Mouse (Mus musculus) left cerebral cortex, adult 18-20 months (tissue): Measurements from ENCODE around the gene Tfdp2. TPM values are rescaled to one million over a fixed set of nuclear protein-coding genes. Genes with fewer than 3 reads are reported as not detected.
"Not testable (repeated sequence)": the region's sequence is repeated elsewhere in the genome, so short reads cannot be mapped to it uniquely, and the experiment has no call there.

ENCODE experiments used
- DNase-seq, 2 experiments: peaks; one replicate each; pipeline ENCODE4 v3.0.0; 2021 to 2022; ENCODE audit warnings: low spot score in 2 of 2, mixed read lengths in 1 of 2
- long read RNA-seq, 2 experiments: library from polyadenylated mRNA; stranded (forward); transcript quantifications; one replicate each; pipeline ENCODE4 v2.0.0; 2021
- total RNA-seq, 2 experiments: library from RNA; stranded (reverse); gene quantifications; 2 replicates each; pipeline ENCODE4 v1.2.3; 2021

Tfdp2 gene
- total RNA-seq = 10 to 100 TPM; 34.2 to 35.7 TPM
- long read RNA-seq, experiment 1, partial matches to known transcripts = 1 of 21 reads
- long read RNA-seq, experiment 1, other reads (novel, unspliced or antisense) = 15 of 21 reads
- long read RNA-seq, experiment 2, partial matches to known transcripts = 0 of 10 reads
- long read RNA-seq, experiment 2, other reads (novel, unspliced or antisense) = 10 of 10 reads

- peak; percentile 86 to 92 for DNase-seq
Measured at GRCm38 (mm10) chr9:96195885-96196622, at the start of gene Tfdp2. Gene Tfdp2, plus strand, starts transcription at chr9:96196275.

- DNase-seq = no peak
Measured at GRCm38 (mm10) chr9:96152801-96153200, 43.3 kb upstream of the Tfdp2 start.

GRCm38 (mm10) chr9:96158431-96158830 is 37.6 kb upstream of the Tfdp2 start:
- no peak for DNase-seq

GRCm38 (mm10) chr9:96159047-96159446 is 37.0 kb upstream of the Tfdp2 start:
- no peak for DNase-seq

DNA sequence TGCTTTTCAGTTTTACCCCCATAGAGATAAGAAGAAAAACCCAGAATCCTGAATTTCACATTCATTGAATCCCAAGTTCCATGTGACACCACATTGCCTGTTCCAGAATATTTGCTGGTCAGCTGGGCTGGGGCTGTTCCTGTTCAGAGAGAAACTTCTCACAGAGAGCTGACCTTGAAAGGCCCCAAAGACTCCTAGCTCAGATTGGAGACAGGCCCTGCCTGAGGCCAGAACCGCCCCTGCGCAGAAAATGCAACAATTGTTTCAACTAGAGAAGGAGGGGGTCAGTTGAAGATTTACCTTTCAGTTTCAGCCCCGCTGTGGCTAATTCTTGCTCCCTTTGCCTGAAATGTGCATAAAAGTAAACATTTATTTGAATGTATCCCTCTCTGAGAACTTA is 35.3 kb upstream of the Tfdp2 start:
- DNase-seq = no peak

DNA sequence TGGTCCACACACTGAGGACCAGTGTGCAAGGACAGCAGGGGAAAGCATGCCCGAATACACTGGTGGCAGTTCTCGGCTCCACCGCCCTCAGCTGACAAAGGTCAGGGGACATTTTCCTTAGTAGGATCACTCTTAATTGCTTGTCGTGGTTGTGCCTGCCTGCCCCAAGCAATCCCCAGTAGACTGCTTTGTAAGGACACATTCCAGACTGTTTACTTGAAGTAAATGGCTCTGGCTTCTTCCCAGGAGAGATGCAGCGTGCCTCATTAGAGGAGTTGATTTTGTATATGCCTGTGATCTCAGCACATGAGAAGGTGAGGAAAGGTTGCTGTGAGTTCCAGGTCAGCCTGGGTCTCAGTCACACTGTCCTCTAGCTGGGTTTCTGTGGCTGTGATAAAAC is 33.7 kb upstream of the Tfdp2 start:
- DNase-seq = no peak

DNA sequence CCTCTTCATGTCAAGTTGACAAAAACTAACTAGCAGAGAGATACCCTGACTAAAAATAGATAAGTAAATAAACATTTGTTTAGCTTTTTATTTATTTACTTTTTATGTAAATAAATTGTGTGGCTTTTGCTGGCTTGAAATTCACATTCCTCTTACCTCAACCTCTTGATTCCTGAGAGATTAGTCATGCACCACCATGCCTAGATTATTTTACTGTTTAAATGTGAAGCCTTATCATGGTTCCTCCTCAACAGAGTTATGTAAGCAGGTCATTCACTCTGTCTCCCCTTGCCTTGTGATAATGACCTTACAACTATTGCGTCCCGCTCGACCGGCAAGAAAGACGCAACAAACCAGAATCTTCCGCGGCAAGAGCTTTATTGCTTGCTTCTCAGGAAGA is 32.6 kb upstream of the Tfdp2 start:
- no peak for DNase-seq

GRCm38 (mm10) chr9:96163983-96164382 is 32.1 kb upstream of the Tfdp2 start:
- DNase-seq = not testable (repeated sequence)

- peak; percentile 46 to 62 for DNase-seq
Measured at GRCm38 (mm10) chr9:96167168-96167585, 28.9 kb upstream of the Tfdp2 start.

DNA sequence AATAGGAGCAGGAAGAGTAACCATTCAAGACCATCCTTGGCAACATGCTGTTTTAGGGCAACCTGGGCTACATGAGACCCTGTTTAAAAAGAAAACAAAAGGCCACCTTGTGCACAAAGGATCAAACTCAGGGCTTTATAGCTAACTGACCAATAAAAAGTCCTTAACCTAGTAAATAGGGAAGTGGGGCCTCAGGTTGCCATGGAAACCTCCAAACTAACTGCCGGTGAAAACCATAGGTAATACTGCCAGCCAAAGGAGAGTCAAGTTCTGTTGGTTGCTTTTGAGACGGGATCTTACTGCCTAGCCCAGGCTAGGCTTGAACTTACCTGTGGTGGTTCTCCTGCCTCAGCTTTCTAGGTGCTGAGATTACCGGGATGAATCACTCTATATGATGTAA is 25.5 kb upstream of the Tfdp2 start:
- DNase-seq = no peak

DNA sequence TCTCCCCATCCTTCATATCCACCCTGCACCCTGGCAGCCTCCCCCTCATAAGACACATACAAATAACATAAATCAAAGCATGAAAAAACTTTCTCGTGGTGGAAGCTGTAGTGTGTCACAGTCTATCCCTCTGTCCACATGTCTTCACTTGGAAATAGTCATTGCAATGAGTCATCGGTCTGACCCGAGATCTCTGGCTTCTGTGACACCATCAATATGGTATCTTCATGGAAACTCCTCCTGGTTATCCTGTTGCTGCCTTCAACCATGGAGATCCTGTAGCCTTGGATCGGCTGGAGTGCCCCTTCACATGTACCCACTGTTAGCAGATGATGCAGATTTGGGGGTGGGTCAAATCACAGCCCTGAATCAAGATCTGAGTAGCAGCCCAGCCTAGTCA is 11.2 kb upstream of the Tfdp2 start:
- DNase-seq = no peak

GRCm38 (mm10) chr9:96186701-96187100 is 9.4 kb upstream of the Tfdp2 start:
- no peak for DNase-seq

GRCm38 (mm10) chr9:96196636-96197181 is 634 bp downstream of the Tfdp2 start:
- peak; percentile 60 to 74 for DNase-seq

- no peak for DNase-seq
Measured at GRCm38 (mm10) chr9:96197806-96198205, 1.7 kb downstream of the Tfdp2 start.

- no peak for DNase-seq
Measured at GRCm38 (mm10) chr9:96203663-96204062, 7.6 kb downstream of the Tfdp2 start.

GRCm38 (mm10) chr9:96207428-96207827 is 11.4 kb downstream of the Tfdp2 start:
- DNase-seq = no peak

- no peak for DNase-seq
Measured at GRCm38 (mm10) chr9:96213036-96213645, 17.1 kb downstream of the Tfdp2 start.

DNA sequence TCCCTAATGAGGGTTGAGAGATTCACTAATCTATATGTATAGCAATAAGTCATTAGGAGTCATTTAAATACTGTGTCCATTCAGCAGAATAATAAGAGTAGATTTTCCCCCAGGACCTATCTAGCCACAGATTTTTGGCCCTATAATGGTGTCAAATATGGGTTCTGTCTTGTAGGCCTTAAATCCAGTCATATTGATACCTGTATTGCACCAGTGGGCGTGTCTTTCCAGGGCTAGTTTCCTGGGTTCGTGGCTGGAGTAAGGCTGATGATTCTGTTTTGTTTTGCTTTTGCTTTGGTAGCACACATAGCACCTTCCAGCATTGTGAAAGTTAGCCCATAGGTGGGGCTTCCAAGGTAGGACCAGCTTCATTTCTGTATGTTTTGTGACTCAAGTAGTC is 18.1 kb downstream of the Tfdp2 start:
- DNase-seq = no peak

DNA sequence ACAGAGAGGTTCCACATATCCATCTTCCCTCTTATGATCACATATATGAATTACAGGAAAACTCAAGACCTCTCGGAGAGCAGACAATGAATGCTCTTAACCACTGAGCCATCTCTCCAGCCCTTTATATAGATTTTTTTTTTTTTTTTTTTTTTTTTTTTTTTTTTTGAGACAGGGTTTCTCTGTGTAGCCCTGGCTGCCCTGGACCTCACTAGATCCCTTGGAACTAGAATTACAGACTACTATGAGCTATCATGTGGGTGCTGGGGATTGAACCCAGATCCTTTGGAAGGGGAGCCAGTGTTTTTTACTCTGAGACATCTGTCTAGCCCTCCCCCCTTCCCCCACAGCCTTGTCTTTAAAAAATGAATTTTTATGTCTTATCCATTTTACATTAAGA is 21.2 kb downstream of the Tfdp2 start:
- DNase-seq = no peak

DNA sequence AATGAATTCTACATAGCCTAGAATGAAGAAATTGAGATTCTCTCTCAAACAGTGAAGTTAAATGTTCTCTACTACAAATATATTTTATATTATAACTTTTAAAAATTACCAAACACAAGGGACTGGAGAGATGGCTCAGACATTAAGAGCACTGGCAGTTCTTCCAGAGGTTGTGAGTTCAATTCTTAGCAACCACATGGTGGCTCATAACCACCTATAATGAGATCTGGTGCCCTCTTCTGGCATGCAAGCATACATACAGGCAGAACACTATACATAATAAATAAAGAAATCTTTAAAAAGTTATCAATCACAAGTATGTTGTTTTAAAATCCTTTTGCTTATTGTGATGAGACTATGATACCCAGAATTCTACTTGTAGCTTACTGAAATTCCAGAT is 21.7 kb downstream of the Tfdp2 start:
- no peak for DNase-seq

DNA sequence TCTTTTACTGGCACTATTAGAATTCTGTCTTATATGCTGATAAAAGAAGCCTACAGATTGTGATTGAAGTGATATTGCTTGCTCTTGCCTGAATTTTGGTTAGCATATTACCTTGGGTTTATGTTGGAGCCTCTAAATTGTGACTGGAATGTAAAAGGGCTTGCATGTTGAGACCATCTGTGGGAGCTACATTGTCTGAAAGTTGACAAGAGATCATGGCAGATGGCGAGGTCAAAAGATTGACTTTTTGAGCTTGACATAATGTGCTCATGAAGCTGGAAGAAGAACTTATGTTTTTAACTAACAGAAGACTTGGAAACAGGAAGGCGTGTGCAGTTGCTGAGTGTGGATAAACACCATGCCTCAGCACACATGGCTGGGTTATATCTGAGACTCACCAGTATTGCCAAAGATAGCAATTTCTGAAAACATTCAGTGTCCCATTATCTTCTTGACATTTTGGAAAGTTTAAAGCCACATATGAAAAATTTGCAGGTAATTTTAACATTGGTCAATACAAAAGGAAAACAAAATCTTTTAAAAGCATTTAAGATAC is 23.1 kb downstream of the Tfdp2 start:
- no peak for DNase-seq

GRCm38 (mm10) chr9:96220419-96220818 is 24.3 kb downstream of the Tfdp2 start:
- no peak for DNase-seq
